Mouse (Mus musculus) ES-E14 (cell line): ENCODE measurements around the gene Hydin.

Source experiments
- CHD2 ChIP-seq: IDR thresholded peaks from 2 replicates; pipeline ENCODE4 v1.6.1; 2014; ENCODE audit warnings: mild to moderate bottlenecking, low read depth, low read length, inconsistent platforms
- HCFC1 ChIP-seq: IDR thresholded peaks from 2 replicates; pipeline ENCODE4 v1.6.1; 2012; ENCODE audit warnings: low read length, inconsistent platforms, borderline replicate concordance; ENCODE audit not compliant: insufficient read depth
- MAFK ChIP-seq: IDR thresholded peaks from 2 replicates; pipeline ENCODE4 v1.6.1; 2014; ENCODE audit warnings: mild to moderate bottlenecking, low read depth, low read length, inconsistent platforms; ENCODE audit not compliant: insufficient read depth
- ZC3H11A ChIP-seq: IDR thresholded peaks from 2 replicates; pipeline ENCODE4 v1.6.1; 2012; ENCODE audit warnings: low read depth, mild to moderate bottlenecking, inconsistent platforms, low read length, borderline replicate concordance
- ZNF384 ChIP-seq: IDR thresholded peaks from 2 replicates; pipeline ENCODE4 v1.6.1; 2012; ENCODE audit warnings: low read depth, low read length, inconsistent platforms

DNA sequence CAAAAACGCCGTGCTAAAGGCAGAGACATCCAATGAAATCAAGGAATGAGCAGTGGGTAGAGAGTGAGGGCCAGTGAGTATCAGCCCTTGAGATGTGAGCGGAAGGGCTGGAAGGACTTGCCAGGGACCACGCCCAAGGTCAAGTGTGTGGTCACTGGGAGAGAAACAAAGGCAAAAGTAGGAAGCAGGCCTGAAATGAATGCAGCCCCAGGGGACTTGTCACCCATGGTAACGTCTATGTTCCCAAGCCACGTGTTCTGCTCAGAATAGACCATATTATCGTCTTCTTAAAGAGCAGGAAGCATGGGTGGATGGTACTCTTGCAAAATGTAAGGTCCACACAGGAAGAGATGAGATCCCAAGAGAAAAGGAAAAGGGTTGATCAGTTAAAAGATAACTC, 253.0 kb downstream of the Hydin start:
- TF ChIP-seq MAFK (no peak), ZC3H11A (no peak), CHD2 (no peak), ZNF384 (no peak), HCFC1 (no peak)
